In genomic region chr5:111506410-111506809, GRCm38 (mm10) we compare ENCODE assay signal across 8 mouse cellular contexts.
DNase-seq lines count a peak whose midpoint lies in the region; ATAC-seq and TF ChIP-seq lines count a peak whose summit lies in the region.

No protein-coding gene starts in this region.

- no peak overlapping the region for H3K4me3 ChIP-seq in gastrocnemius, adult 2 months
- no peak overlapping the region for H3K4me3 ChIP-seq in heart, embryonic 12.5 days
- no peak overlapping the region for H3K4me3 ChIP-seq in kidney, embryonic 16.5 days (ENCODE audit: low read length)

- ATAC-seq in heart, embryonic 12.5 days (ENCODE audit: insufficient number of reproducible peaks, low FRiP score), result no peak; the same call in 1 of the 2 replicates
- ATAC-seq in kidney, embryonic 16.5 days (ENCODE audit: low FRiP score, low TSS enrichment), result peak; percentile 33

- peak overlapping the region; percentile 22 for H3K4me2 ChIP-seq in heart, embryonic 12.5 days
- H3K4me2 ChIP-seq in kidney, embryonic 16.5 days (replicated peaks; ENCODE audit: low read depth, low read length), result no peak overlapping the region

- no peaks in the 10 kb centered on the region for H3K9me3 ChIP-seq in heart, embryonic 12.5 days (replicated peaks)
- no peaks in the 10 kb centered on the region for H3K9me3 ChIP-seq in kidney, embryonic 16.5 days (ENCODE audit: low read length)

- DNase-seq in gastrocnemius, adult 2 months, result peak; percentile 43
- DNase-seq in gastrocnemius, postnatal 25 days, result no peak
- DNase-seq in lung, postnatal 14 days, result peak; percentile 40
- DNase-seq in cerebellum, adult 11-12 months, result no peak
- DNase-seq in gastrocnemius, postnatal 4 days (ENCODE audit: low spot score in 2 of 2), result no peak
- DNase-seq in left cerebral cortex, adult 11 months (ENCODE audit: low spot score), result no peak

- no peak for TF ChIP-seq CTCF in gastrocnemius, adult 2 months (IDR thresholded peaks at IDR 0.05)

- no peaks in the 10 kb centered on the region for H3K27me3 ChIP-seq in heart, embryonic 12.5 days (replicated peaks)
- peaks cover 39% of the 10 kb centered on the region for H3K27me3 ChIP-seq in kidney, embryonic 16.5 days (ENCODE audit: insufficient read depth, low read length)

- H3K4me1 ChIP-seq in heart, embryonic 12.5 days (replicated peaks), result peaks cover 46% of the 10 kb centered on the region
- H3K4me1 ChIP-seq in kidney, embryonic 16.5 days (ENCODE audit: insufficient read depth, low read length), result peaks cover 39% of the 10 kb centered on the region

- H3K27ac ChIP-seq in gastrocnemius, adult 2 months, result peak overlapping the region; percentile 77
- peak overlapping the region; percentile 81 for H3K27ac ChIP-seq in heart, embryonic 12.5 days (ENCODE audit: poor library complexity, severe bottlenecking)
- peak overlapping the region; percentile 6; the same call in 1 of the 2 replicates for H3K27ac ChIP-seq in kidney, embryonic 16.5 days (ENCODE audit: low read length)

- 28% methylated on average over 12 of the region's 12 CpGs for WGBS in heart, embryonic 12.5 days
- 10% methylated on average over 12 of the region's 12 CpGs for WGBS in kidney, embryonic 16.5 days

- no peaks in the 10 kb centered on the region for H3K36me3 ChIP-seq in heart, embryonic 12.5 days
- H3K36me3 ChIP-seq in kidney, embryonic 16.5 days (ENCODE audit: insufficient read depth, low read length), result no peaks in the 10 kb centered on the region

- H3K9ac ChIP-seq in heart, embryonic 12.5 days, result no peak overlapping the region
- H3K9ac ChIP-seq in kidney, embryonic 16.5 days (replicated peaks; ENCODE audit: low read length), result no peak overlapping the region

- intact Hi-C loops in gastrocnemius, adult 2 months (cut with DNase I), result loop anchor here (5.0 kb wide), 1 partner anchor 84 kb away; no protein-coding TSS in a partner anchor

Comparison
In these comparisons a context has a peak if more than half of its experiments do, and no peak if none do; other contexts are left out.
1. DNase-seq: peak in gastrocnemius, adult 2 months (single experiment) and lung, postnatal 14 days (single experiment); none in gastrocnemius, postnatal 25 days (single experiment), cerebellum, adult 11-12 months (single experiment), gastrocnemius, postnatal 4 days (0 of 2) and left cerebral cortex, adult 11 months (single experiment).
2. H3K27ac ChIP-seq: peak in every context shown above with its lines; median percentile 81 in heart, embryonic 12.5 days; 77 in gastrocnemius, adult 2 months; 6 in kidney, embryonic 16.5 days.